Mouse (Mus musculus): Measurements from ENCODE around the gene Atl1. TPM values are rescaled to one million over a fixed set of nuclear protein-coding genes. Genes with fewer than 3 reads are reported as not detected.

Gene Atl1
- polyA plus RNA-seq (2015; fragmentation: Nextera tagmentation; extraction: Ambion mirVana) = 3.9 and 6.8 TPM in 2 replicates

GRCm38 (mm10) chr12:69892371-69893251 lies at the start of gene Atl1, which contains the start of gene Map4k5:
Gene Atl1, plus strand, starts transcription at chr12:69892614.
Gene Map4k5, minus strand, starts transcription at chr12:69893200.

GRCm38 (mm10) chr12:69986786-69987497 lies 94.5 kb downstream of the Atl1 start, which contains the start of gene Sav1:
Gene Sav1, minus strand, starts transcription at chr12:69987002.

Other genes with a start within 250 kb of the Atl1 start
- gene Sos2, start 210.8 kb upstream of the Atl1 start, polyA plus RNA-seq (2015; fragmentation: Nextera tagmentation; extraction: Ambion mirVana) = 5.0 and 5.6 TPM in 2 replicates
- gene L2hgdh, start 167.7 kb upstream of the Atl1 start, polyA plus RNA-seq (2015; fragmentation: Nextera tagmentation; extraction: Ambion mirVana) = 5.3 and 5.9 TPM in 2 replicates
- 15.5 and 16.5 TPM in 2 replicates for gene Atp5s, start 167.7 kb upstream of the Atl1 start, polyA plus RNA-seq (2015; fragmentation: Nextera tagmentation; extraction: Ambion mirVana)
- 6.3 and 8.5 TPM in 2 replicates for gene Cdkl1, start 101.3 kb upstream of the Atl1 start, polyA plus RNA-seq (2015; fragmentation: Nextera tagmentation; extraction: Ambion mirVana)
- gene Map4k5, start 586 bp downstream of the Atl1 start, polyA plus RNA-seq (2015; fragmentation: Nextera tagmentation; extraction: Ambion mirVana) = 20.9 and 23.9 TPM in 2 replicates
- gene Sav1, start 94.4 kb downstream of the Atl1 start, polyA plus RNA-seq (2015; fragmentation: Nextera tagmentation; extraction: Ambion mirVana) = 5.1 and 5.2 TPM in 2 replicates
- 6.9 and 8.1 TPM in 2 replicates for gene Nin, start 221.1 kb downstream of the Atl1 start, polyA plus RNA-seq (2015; fragmentation: Nextera tagmentation; extraction: Ambion mirVana)

All from urinary bladder, postnatal 0 days (tissue).